Mouse (Mus musculus) stomach, embryonic 14.5 days (tissue): ENCODE measurements at regions not wholly inside any gene's neighbourhood (a gene's known extent, or its start where the extent isn't known, plus 50 kb on each side); places are given as distances from the start of the nearest gene placed in this dataset.

Experiments used
- ATAC-seq: fragments of 200-750 bp; cut with Nextera tagmentation; 2 replicates; pipeline ENCODE4 v1.8.0; 2017; ENCODE audit warnings: low read depth, moderate TSS enrichment; ENCODE audit not compliant: insufficient number of reproducible peaks, insufficient read depth, low FRiP score
- H3K27ac ChIP-seq: fragments of 300-500 bp; sonication (generic); 2 replicates; pipeline ENCODE4 v1.5.1; 2014; ENCODE audit warnings: mild to moderate bottlenecking, low read length, moderate library complexity, mixed read lengths
- H3K27me3 ChIP-seq: fragments of 300-500 bp; sonication (generic); 2 replicates; pipeline ENCODE4 v1.6.1; 2014; ENCODE audit warnings: low read length, control low read depth, mixed read lengths; ENCODE audit not compliant: control insufficient read depth, insufficient read depth
- H3K36me3 ChIP-seq: fragments of 300-500 bp; sonication (generic); 2 replicates; pipeline ENCODE4 v1.6.1; 2014; ENCODE audit warnings: mild to moderate bottlenecking, control low read depth, low read length, moderate library complexity, mixed read lengths; ENCODE audit not compliant: control insufficient read depth, insufficient read depth
- H3K4me1 ChIP-seq: fragments of 300-500 bp; sonication (generic); 2 replicates; pipeline ENCODE4 v1.6.1; 2014; ENCODE audit warnings: low read length, control low read depth, mixed read lengths; ENCODE audit not compliant: control insufficient read depth, insufficient read depth
- H3K4me2 ChIP-seq: fragments of 300-500 bp; sonication (generic); replicated peaks from 2 replicates; pipeline ENCODE4 v1.6.1; 2014; ENCODE audit warnings: low read depth, low read length, control low read depth
- H3K4me3 ChIP-seq: fragments of 300-500 bp; sonication (generic); 2 replicates; pipeline ENCODE4 v1.5.1; 2014; ENCODE audit warnings: low read depth, low read length, control low read depth
- H3K9ac ChIP-seq: fragments of 300-500 bp; sonication (generic); replicated peaks from 2 replicates; pipeline ENCODE4 v1.6.1; 2014; ENCODE audit warnings: low read depth, mild to moderate bottlenecking, control low read depth, low read length, moderate library complexity, mixed read lengths
- H3K9me3 ChIP-seq: fragments of 300-500 bp; sonication (generic); 2 replicates; pipeline ENCODE4 v1.6.1; 2016; ENCODE audit warnings: low read depth, low read length, control low read depth; ENCODE audit not compliant: control insufficient read depth
- WGBS: fragments of 180-500 bp; shearing (Covaris S2); extraction: QIAGEN DNeasy Blood & Tissue Kit; methylation state at CpG from one replicate; pipeline ENCODE4 v1.1.7; 2014; 5-methylcytosine and 5-hydroxymethylcytosine counted together

DNA sequence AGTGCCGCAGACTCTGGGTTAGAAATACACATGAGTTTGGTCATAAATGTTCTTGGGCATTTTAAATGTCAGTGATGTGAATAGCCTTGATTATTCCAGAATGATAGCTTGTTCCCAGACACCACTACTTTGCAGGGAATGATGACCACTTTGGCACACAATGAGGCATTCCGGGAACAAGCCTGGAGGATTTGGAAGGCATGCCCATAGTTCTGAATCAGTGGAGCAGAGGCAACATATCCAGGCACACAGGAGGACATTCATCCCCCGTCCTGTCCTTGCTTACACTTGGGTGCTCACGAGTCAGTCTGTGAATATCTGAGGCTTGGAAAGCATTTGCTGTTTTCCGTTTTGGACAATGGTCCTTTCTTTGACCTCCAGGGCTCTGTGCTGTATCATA is 158.1 kb upstream of the Gm5148 start:
- no peak overlapping the region for H3K4me2 ChIP-seq
- no peaks in the 10 kb centered on the region for H3K27me3 ChIP-seq
- no peak for ATAC-seq
- no peak overlapping the region for H3K27ac ChIP-seq
- WGBS, result 72% methylated on average over 5 of the region's 5 CpGs
- H3K9ac ChIP-seq, result no peak overlapping the region
- no peak overlapping the region for H3K4me3 ChIP-seq
- no peaks in the 10 kb centered on the region for H3K36me3 ChIP-seq
- H3K4me1 ChIP-seq, result no peaks in the 10 kb centered on the region
- H3K9me3 ChIP-seq, result no peaks in the 10 kb centered on the region

DNA sequence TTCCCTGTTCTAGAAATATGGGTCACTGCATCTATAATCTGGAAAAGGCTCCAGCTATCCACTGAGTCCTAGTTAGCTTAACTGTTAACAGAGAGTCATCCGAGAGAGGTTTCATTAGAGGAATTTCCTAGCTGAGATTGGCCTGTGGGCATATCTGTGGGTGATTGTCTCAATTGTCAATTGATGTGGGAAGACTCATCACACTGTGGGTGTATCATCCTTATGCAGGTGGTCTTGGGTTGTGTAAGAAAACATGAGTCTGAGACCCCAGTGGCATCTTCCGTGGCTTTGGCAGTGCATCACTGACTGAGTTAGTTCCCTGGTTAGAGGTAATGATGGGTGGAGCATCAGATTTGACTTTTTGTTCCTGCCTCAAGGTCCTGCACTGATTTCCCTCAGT is 156.7 kb upstream of the Gm5148 start:
- Histone ChIP-seq H3K9me3 (no peaks in the 10 kb centered on the region), H3K27me3 (no peaks in the 10 kb centered on the region), H3K4me2 (no peak overlapping the region), H3K27ac (no peak overlapping the region), H3K9ac (no peak overlapping the region), H3K4me3 (no peak overlapping the region), H3K36me3 (no peaks in the 10 kb centered on the region), H3K4me1 (peaks cover 3% of the 10 kb centered on the region; the same call in 1 of the 2 replicates)
- no peak for ATAC-seq
- WGBS, result 87% methylated on average over 2 of the region's 2 CpGs

DNA sequence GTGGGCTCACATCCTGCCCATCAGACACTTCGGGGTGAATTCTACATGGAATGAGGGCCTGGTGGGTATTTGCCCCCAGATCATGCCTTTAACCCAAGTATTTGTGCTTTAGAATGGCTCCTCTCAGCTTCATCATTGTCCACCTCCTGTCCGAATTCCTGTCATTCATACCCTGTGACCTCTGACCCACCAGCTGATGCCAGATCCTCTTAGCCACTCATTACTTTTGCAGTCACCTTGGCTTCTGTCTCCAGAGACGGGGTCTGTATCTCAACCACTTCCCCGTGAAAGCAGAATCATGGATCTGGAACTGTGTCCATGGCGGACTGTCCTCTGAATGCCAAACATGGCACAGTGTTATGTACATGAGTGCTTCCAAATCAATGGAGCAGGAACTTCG is 154.8 kb upstream of the Gm5148 start:
- Histone ChIP-seq H3K27me3 (no peaks in the 10 kb centered on the region), H3K9ac (no peak overlapping the region), H3K4me3 (no peak overlapping the region), H3K27ac (no peak overlapping the region), H3K4me1 (peaks cover 12% of the 10 kb centered on the region), H3K4me2 (no peak overlapping the region), H3K9me3 (no peaks in the 10 kb centered on the region), H3K36me3 (no peaks in the 10 kb centered on the region)
- WGBS, result 69% methylated on average over 6 of the region's 6 CpGs
- no peak for ATAC-seq

DNA sequence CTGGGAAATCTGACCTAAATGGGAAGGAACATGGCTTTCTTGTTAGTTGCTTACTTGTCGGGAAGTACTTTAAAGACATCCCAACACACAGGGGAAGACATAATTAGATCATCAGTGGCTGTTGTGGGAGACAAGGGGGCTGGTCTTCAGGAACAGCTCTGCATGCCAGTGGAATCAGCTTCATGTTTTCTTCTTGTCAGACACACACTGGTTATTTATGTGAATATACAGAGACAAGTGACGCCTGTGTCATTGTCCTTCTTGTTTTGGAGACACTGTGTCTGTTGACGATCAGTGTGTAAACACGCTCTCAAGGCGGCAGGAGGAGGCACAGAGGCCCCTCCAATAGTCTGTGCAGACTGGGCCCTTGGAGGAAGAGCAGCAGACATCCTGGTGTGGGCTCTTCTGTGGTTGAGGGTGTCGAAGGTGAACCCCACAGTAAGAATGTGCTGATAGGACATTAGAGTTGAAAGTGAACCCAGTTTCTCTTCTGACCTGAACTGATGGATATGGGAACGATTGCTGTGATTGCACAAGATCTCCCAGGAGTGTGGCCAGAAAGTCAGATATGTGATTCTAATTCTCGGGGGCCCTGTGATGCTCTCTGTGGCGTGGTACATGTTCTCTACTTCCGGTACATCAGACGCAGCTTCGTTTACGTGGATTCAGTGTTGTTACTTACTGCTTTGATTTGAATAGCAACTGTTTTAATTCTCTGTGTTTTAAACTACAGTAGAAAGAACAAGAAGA is 151.9 kb upstream of the Gm5148 start:
- no peak overlapping the region for H3K4me2 ChIP-seq
- peaks cover 12% of the 10 kb centered on the region for H3K4me1 ChIP-seq
- H3K27ac ChIP-seq, result peak overlapping the region; percentile 93
- peak; percentile 29; the same call in 1 of the 2 replicates for ATAC-seq
- 77% methylated on average over 13 of the region's 13 CpGs for WGBS
- no peaks in the 10 kb centered on the region for H3K27me3 ChIP-seq
- no peak overlapping the region for H3K9ac ChIP-seq
- no peaks in the 10 kb centered on the region for H3K36me3 ChIP-seq
- H3K4me3 ChIP-seq, result no peak overlapping the region
- H3K9me3 ChIP-seq, result no peaks in the 10 kb centered on the region

DNA sequence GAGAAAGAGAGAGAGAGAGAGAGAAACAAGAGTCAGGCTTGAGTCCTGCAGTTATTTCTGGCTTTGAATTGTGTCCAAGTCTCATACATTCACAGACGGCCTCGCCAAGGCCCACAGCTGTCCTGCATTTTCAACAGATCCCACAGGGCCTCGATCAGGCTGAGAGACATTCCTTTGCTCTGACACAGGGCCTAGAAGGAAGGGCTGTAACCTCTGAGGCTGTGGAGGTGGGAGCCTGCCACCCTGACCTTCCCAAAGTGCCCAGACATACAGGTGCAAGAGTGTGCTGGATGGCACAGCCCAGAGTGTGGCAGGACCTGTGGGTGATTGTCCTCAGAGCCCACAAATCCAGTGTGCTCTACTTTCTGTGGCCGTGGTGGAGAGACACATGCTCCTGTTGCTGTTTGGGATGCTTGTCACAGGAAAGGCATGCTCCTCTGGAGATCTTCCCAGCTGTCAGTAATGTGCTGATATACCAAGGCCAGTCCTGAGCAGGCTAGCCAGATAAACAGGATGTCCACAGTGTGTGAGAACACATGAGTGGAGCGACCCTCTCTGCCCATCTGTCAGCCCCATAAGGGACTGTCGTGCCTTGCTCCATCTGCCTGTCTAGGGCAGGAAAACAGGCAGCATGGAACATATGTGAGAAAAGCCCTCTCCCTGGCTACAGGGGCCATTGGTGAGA is 151.2 kb upstream of the Gm5148 start:
- Histone ChIP-seq H3K4me1 (peaks cover 12% of the 10 kb centered on the region), H3K36me3 (no peaks in the 10 kb centered on the region), H3K9me3 (no peaks in the 10 kb centered on the region), H3K4me3 (no peak overlapping the region), H3K27ac (peak overlapping the region; percentile 93), H3K4me2 (no peak overlapping the region), H3K9ac (no peak overlapping the region), H3K27me3 (no peaks in the 10 kb centered on the region)
- peak; percentile 85 for ATAC-seq
- 19% methylated on average over 6 of the region's 6 CpGs for WGBS

DNA sequence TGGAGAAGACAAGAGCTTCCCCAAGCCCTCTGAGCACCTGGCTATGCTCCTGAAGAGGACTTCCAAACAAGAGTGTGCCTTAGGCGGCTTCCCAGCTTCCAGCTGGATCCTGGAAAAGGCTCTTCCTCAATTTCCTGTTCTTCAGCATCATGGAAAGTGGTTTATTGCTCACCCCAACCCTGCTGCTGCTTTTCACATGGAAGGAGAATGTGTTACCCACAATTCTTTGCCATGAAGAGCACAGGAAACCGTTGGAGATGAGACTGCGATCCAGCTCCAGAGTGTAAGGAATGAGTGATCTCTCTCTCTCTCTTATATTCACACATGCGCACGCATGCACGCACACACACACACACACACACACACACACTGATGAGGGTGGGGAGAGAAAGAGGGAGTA is 150.6 kb upstream of the Gm5148 start:
- no peak overlapping the region for H3K4me3 ChIP-seq
- no peaks in the 10 kb centered on the region for H3K9me3 ChIP-seq
- H3K36me3 ChIP-seq, result no peaks in the 10 kb centered on the region
- peaks cover 12% of the 10 kb centered on the region for H3K4me1 ChIP-seq
- no peak overlapping the region for H3K9ac ChIP-seq
- 59% methylated on average over 6 of the region's 6 CpGs for WGBS
- H3K27ac ChIP-seq, result peak overlapping the region; percentile 93
- H3K27me3 ChIP-seq, result no peaks in the 10 kb centered on the region
- H3K4me2 ChIP-seq, result no peak overlapping the region
- 0 out of 2 replicates have a peak, but pooled peaks have one; percentile 7 for ATAC-seq

DNA sequence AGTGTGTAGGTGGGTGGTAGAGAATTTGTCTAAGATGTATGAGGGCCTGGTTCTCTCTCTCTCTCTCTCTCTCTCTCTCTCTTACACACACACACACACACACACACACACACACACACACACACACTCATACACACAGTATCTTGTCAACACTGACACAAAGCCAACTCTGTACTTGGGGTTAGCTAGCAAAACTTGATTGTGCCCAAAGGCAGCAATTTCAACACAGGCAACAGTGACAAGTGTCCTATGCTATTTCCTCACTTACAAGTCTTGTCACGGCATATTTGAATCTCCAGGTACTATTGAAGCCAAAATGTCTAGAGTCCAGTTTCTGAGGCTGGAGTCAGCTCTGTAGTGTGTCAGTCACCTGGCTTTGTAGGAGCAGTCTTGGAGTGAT is 150.1 kb upstream of the Gm5148 start:
- WGBS, result 81% methylated on average over 1 of the region's 1 CpGs
- H3K4me1 ChIP-seq, result peaks cover 12% of the 10 kb centered on the region
- no peak overlapping the region for H3K4me2 ChIP-seq
- H3K9ac ChIP-seq, result no peak overlapping the region
- no peak for ATAC-seq
- no peaks in the 10 kb centered on the region for H3K36me3 ChIP-seq
- H3K27me3 ChIP-seq, result no peaks in the 10 kb centered on the region
- peak overlapping the region; percentile 93 for H3K27ac ChIP-seq
- H3K9me3 ChIP-seq, result no peaks in the 10 kb centered on the region
- no peak overlapping the region for H3K4me3 ChIP-seq

DNA sequence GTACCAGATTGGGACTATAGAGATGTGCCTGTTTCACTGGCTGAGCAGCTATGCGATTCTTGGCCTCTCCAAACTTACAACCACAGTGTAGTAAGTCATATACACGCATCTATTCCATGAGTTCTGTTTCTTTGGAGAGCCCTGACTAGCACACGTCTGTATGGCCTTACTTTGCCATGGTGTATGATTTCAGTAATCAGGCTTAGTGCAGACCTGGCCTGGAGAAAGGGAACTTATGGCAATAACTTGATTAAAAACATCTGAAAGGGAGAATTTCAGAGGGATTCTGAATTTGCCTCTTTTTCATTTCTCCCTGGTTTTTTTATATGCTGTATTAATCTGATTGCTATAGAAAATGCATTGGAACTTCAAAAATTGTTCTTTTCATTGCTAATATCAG is 148.0 kb upstream of the Gm5148 start:
- WGBS, result 87% methylated on average over 3 of the region's 3 CpGs
- Histone ChIP-seq H3K4me3 (no peak overlapping the region), H3K4me1 (peaks cover 12% of the 10 kb centered on the region), H3K9ac (no peak overlapping the region), H3K9me3 (no peaks in the 10 kb centered on the region), H3K27me3 (no peaks in the 10 kb centered on the region), H3K4me2 (no peak overlapping the region), H3K27ac (no peak overlapping the region), H3K36me3 (no peaks in the 10 kb centered on the region)
- ATAC-seq, result no peak
